Mouse (Mus musculus) thymus, adult 2 months (tissue): Measurements from ENCODE around the gene Fbrsl1.

Experiments used
- CTCF ChIP-seq: fragments of 200-500 bp; IDR thresholded peaks from 2 replicates; pipeline ENCODE4 v1.5.1; 2012; ENCODE audit warnings: mild to moderate bottlenecking, control low read depth, low read length, moderate library complexity, borderline replicate concordance; ENCODE audit not compliant: control insufficient read depth, poor library complexity, insufficient read depth; ENCODE audit errors: extremely low read depth
- POLR2A ChIP-seq: fragments of 200-500 bp; IDR thresholded peaks from 2 replicates; pipeline ENCODE4 v1.6.1; 2012; ENCODE audit warnings: mild to moderate bottlenecking, low read length, control low read depth, moderate library complexity; ENCODE audit not compliant: control insufficient read depth, poor library complexity, insufficient read depth; ENCODE audit errors: extremely low read depth

DNA sequence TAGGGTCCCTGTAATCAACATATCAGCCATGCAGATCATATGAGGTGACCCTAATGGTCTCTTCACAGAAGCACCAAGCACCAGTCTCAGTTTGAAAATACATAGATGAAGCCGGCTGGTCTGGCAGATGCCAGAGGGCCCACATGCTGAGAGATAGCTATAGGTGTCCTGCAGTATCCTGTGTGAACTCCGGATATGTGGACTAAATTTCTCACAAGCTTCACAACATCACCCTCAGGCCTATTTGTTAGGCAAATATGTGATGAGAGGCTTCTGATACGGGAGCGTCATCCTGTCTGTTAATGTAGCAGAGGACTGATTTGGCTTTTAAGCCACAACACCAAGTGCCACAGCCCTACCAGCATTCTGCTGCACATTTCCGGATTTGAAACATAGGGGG, 37.9 kb downstream of the Fbrsl1 start:
- no peak for TF ChIP-seq POLR2A
- TF ChIP-seq CTCF = no peak
